Mouse (Mus musculus): ENCODE data around the gene Crabp2. TPM values are rescaled to one million over a fixed set of nuclear protein-coding genes. Genes with fewer than 3 reads are reported as not detected.

The Crabp2 gene
- total and polyA plus RNA-seq, 3 experiments = 0.38 to 1.0 TPM; not detected in 1

DNA sequence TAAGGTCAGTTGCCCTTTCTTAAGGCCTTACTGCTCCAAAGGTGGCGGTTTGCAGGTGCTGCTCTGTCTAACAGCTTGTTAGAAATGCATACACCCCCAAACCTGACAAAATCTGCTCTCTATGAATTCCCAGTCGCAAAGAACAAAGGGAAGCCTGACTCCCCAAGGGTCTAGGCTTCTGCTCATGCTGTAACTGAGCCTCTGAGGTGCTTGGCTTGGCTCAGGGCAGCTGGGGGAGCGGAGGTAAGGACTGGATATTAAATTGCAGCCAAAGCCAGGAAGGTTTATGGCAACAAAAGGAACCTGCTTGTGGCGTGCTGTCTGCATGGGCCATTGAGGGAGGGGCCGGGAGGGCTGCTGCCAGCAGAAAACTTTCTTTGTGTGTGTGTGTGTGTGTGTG lies 44.6 kb upstream of the Crabp2 start:
- peaks cover 3 to 24% of the 10 kb centered on the region in 2 experiments for H3K4me1 ChIP-seq (ENCODE audit: control insufficient read depth in 1 of 2, insufficient read depth in 2 of 2)
- dilution Hi-C loops (cut with MboI; ENCODE audit: extremely low pct_ligation_motif_present, extremely low pct_unique_long_range_greater_than_20kb, low sequenced_read_pairs) = no loop called here
- H3K36me3 ChIP-seq (replicated peaks in 1 of 2; ENCODE audit: control insufficient read depth in 1 of 2, insufficient read depth in 1 of 2, low read length in 1 of 2) = no peaks in the 10 kb centered on the region

DNA sequence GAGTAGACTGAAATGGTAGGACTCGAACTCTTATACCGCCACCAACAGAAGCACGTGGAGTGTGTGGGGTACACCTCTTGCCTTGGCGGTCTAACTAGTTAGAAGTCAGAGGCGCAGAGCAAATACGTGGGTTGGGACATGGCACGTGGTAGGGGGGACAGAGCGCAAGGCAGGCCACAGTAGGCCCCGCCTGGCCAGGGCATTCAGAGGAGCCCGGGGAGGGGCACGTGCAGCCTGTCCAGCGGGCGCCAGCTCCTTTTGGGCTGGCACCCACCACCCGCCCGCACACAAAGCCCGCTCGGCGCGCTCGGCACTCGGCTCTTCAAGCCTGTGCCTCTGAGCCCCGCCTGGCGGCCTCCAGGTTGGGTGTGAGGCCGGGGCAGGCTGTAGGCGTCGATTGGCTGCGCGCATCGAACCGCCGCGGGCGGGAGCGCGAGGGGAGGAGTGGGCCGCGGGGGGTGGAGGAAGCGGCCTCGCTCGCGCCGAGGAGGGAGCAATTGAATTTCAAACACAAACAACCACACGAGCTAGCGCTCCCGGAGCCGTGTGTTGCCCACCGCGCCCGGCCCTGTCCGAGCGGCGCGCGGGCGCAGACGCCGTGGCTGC lies 42.5 kb upstream of the Crabp2 start, which contains the start of gene Hdgf:
Gene Hdgf, plus strand, starts transcription at position 442 of the 606 bp plus-strand sequence.
- Histone ChIP-seq H3K4me1 (ENCODE audit: control insufficient read depth in 1 of 2, insufficient read depth in 2 of 2) (peaks cover 12 to 44% of the 10 kb centered on the region in 2 experiments), H3K79me2 (replicated peaks; ENCODE audit: control insufficient read depth, extremely low read depth, insufficient read depth, poor library complexity, severe bottlenecking) (peaks cover 47% of the 10 kb centered on the region), H3K27ac (ENCODE audit: insufficient read depth, low read depth) (peak within 1 kb of the TSS; percentile 58), H3K9me3 (replicated peaks; ENCODE audit: low read length) (no peaks in the 10 kb centered on the region), H3K36me3 (replicated peaks in 1 of 2; ENCODE audit: control insufficient read depth in 1 of 2, insufficient read depth in 1 of 2, low read length in 1 of 2) (peaks cover 0 to 3% of the 10 kb centered on the region in 2 experiments), H3K4me2 (ENCODE audit: insufficient read depth, low read depth, poor library complexity, severe bottlenecking) (peak within 1 kb of the TSS; percentile 91), H3K9ac (ENCODE audit: insufficient read depth, low read depth) (peak within 1 kb of the TSS; percentile 75), H3K27me3 (replicated peaks) (no peaks in the 10 kb centered on the region), H3K4me3 (replicated peaks in 1 of 3; ENCODE audit: low read depth in 2 of 3, low read length in 2 of 3, poor library complexity in 1 of 3) (peak within 1 kb of the TSS; percentile 71 to 99 (median 91))
- in situ Hi-C loops (cut with MboI; ENCODE audit: low pct_ligation_motif_present, low pct_unique_long_range_greater_than_20kb, low sequenced_read_pairs) (no loop called here), dilution Hi-C loops (cut with MboI; ENCODE audit: extremely low pct_ligation_motif_present, extremely low pct_unique_long_range_greater_than_20kb, low sequenced_read_pairs) (no loop called here)
- DNase-seq (ENCODE audit: extremely low read depth) = peak; percentile 91
- TF ChIP-seq CHD2 (IDR thresholded peaks at IDR 0.05; ENCODE audit: low read length) = no peak
- no peak; the same call in 1 of the 2 replicates for TF ChIP-seq GABPA (IDR thresholded peaks at IDR 0.05; ENCODE audit: insufficient replicate concordance, low read depth, low read length)
- TF ChIP-seq PAX5 (IDR thresholded peaks at IDR 0.05; ENCODE audit: low read length) = no peak
- TF ChIP-seq USF2 (conservative IDR thresholded peaks at IDR 0.05; ENCODE audit: low read depth, low read length) = peak; percentile 59
- peak; percentile 33; the same call in 1 of the 2 replicates for TF ChIP-seq ZMIZ1 (IDR thresholded peaks at IDR 0.05; ENCODE audit: low read depth, low read length)
- TF ChIP-seq E2F4 (IDR thresholded peaks at IDR 0.05; ENCODE audit: insufficient replicate concordance, low read depth, low read length) = no peak
- peak; percentile 99 for TF ChIP-seq BHLHE40 (IDR thresholded peaks at IDR 0.05; ENCODE audit: low read depth, low read length)
- TF ChIP-seq MXI1 (IDR thresholded peaks at IDR 0.05; ENCODE audit: low read depth, low read length) = peak; percentile 94
- TF ChIP-seq MAFK (IDR thresholded peaks at IDR 0.05; ENCODE audit: insufficient replicate concordance, low read length) = no peak
- TF ChIP-seq HCFC1 (IDR thresholded peaks at IDR 0.05; ENCODE audit: low read depth, low read length) = peak; percentile 91
- 0 out of 2 replicates have a peak, but pooled peaks have one; percentile 34 for TF ChIP-seq ETS1 (conservative IDR thresholded peaks at IDR 0.05; ENCODE audit: low read depth, low read length)
- no peak for TF ChIP-seq ZKSCAN1 (IDR thresholded peaks at IDR 0.05; ENCODE audit: borderline replicate concordance, low read depth, low read length)
- TF ChIP-seq SIN3A (IDR thresholded peaks at IDR 0.05; ENCODE audit: low read length) = peak; percentile 99
- no peak for TF ChIP-seq ZC3H11A (IDR thresholded peaks at IDR 0.05; ENCODE audit: low read depth, low read length)
- TF ChIP-seq MAZ (IDR thresholded peaks at IDR 0.05; ENCODE audit: low read depth, low read length) = peak; percentile 97; the same call in 1 of the 2 replicates
- no peak for TF ChIP-seq JUN (IDR thresholded peaks at IDR 0.05; ENCODE audit: insufficient read depth, low read depth, low read length)
- TF ChIP-seq ZNF384 (IDR thresholded peaks at IDR 0.05; ENCODE audit: low read depth, low read length) = no peak
- no peak; the same call in none of the 2 replicates for TF ChIP-seq TCF12 (IDR thresholded peaks at IDR 0.05; ENCODE audit: low read depth, low read length)
- no peak for TF ChIP-seq RAD21 (IDR thresholded peaks at IDR 0.05; ENCODE audit: low read depth, low read length)
- TF ChIP-seq RCOR1 (conservative IDR thresholded peaks at IDR 0.05; ENCODE audit: low read depth, low read length) = no peak
- no peak for TF ChIP-seq TBP (conservative IDR thresholded peaks at IDR 0.05; ENCODE audit: low read depth, low read length)
- peak; percentile 68; the same call in 1 of the 2 replicates for TF ChIP-seq MEF2A (IDR thresholded peaks at IDR 0.05; ENCODE audit: borderline replicate concordance, low read depth, low read length)
- peak; percentile 58; the same call in 1 of the 2 replicates for TF ChIP-seq KAT2A (IDR thresholded peaks at IDR 0.05; ENCODE audit: insufficient replicate concordance, low read length)
- 0 out of 2 replicates have a peak, but pooled peaks have one; percentile 24 for TF ChIP-seq NRF1 (IDR thresholded peaks at IDR 0.05; ENCODE audit: low read depth, low read length)
- no peak for TF ChIP-seq POLR2AphosphoS2 (IDR thresholded peaks at IDR 0.05; ENCODE audit: low read depth, low read length)
- peak; percentile 32; the same call in 1 of the 2 replicates for TF ChIP-seq NELFE (IDR thresholded peaks at IDR 0.05; ENCODE audit: low read depth, low read length)
- 0 out of 2 replicates have a peak, but pooled peaks have one; percentile 2 for TF ChIP-seq UBTF (IDR thresholded peaks at IDR 0.05; ENCODE audit: low read depth, low read length)
- peak; percentile 97 for TF ChIP-seq MAX (IDR thresholded peaks at IDR 0.05; ENCODE audit: low read length)
- no peak for TF ChIP-seq CHD1 (IDR thresholded peaks at IDR 0.05; ENCODE audit: low read depth, low read length)
- no peak for TF ChIP-seq CTCF (conservative IDR thresholded peaks at IDR 0.05 in 1 of 2, IDR thresholded peaks at IDR 0.05 in 1 of 2; ENCODE audit: low read depth in 2 of 2, low read length in 2 of 2)
- TF ChIP-seq POLR2A (IDR thresholded peaks at IDR 0.05; ENCODE audit: low read depth, low read length) = peak; percentile 73

More for the DNA sequence above, 44.6 kb upstream of the Crabp2 start:
- Histone ChIP-seq H3K4me3 (replicated peaks in 1 of 3; ENCODE audit: low read depth in 2 of 3, low read length in 2 of 3, poor library complexity in 1 of 3) (no peak overlapping the region), H3K9ac (ENCODE audit: insufficient read depth, low read depth) (no peak overlapping the region), H3K9me3 (replicated peaks; ENCODE audit: low read length) (no peaks in the 10 kb centered on the region), H3K27ac (ENCODE audit: insufficient read depth, low read depth) (no peak overlapping the region), H3K4me2 (ENCODE audit: insufficient read depth, low read depth, poor library complexity, severe bottlenecking) (no peak overlapping the region), H3K79me2 (replicated peaks; ENCODE audit: control insufficient read depth, extremely low read depth, insufficient read depth, poor library complexity, severe bottlenecking) (peaks cover 25% of the 10 kb centered on the region), H3K27me3 (replicated peaks) (no peaks in the 10 kb centered on the region)
- DNase-seq (ENCODE audit: extremely low read depth) = no peak
- in situ Hi-C loops (cut with MboI; ENCODE audit: low pct_ligation_motif_present, low pct_unique_long_range_greater_than_20kb, low sequenced_read_pairs) = no loop called here
- TF ChIP-seq MAX (IDR thresholded peaks at IDR 0.05; ENCODE audit: low read length) (no peak), MYC (IDR thresholded peaks at IDR 0.05; ENCODE audit: low read depth, low read length) (no peak), JUN (IDR thresholded peaks at IDR 0.05; ENCODE audit: insufficient read depth, low read depth, low read length) (no peak)
